Mouse (Mus musculus): Measurements from ENCODE around the gene Rnf11.
A peak's percentile ranks its signal among the peaks of the same experiment; 100 is the strongest.
"Not testable (repeated sequence)": the region's sequence is repeated elsewhere in the genome, so short reads cannot be mapped to it uniquely, and the experiment has no call there.

Gene Rnf11

GRCm38 (mm10) chr4:109410681-109411376, 73.7 kb downstream of the Rnf11 start:
- no peak for DNase-seq

DNA sequence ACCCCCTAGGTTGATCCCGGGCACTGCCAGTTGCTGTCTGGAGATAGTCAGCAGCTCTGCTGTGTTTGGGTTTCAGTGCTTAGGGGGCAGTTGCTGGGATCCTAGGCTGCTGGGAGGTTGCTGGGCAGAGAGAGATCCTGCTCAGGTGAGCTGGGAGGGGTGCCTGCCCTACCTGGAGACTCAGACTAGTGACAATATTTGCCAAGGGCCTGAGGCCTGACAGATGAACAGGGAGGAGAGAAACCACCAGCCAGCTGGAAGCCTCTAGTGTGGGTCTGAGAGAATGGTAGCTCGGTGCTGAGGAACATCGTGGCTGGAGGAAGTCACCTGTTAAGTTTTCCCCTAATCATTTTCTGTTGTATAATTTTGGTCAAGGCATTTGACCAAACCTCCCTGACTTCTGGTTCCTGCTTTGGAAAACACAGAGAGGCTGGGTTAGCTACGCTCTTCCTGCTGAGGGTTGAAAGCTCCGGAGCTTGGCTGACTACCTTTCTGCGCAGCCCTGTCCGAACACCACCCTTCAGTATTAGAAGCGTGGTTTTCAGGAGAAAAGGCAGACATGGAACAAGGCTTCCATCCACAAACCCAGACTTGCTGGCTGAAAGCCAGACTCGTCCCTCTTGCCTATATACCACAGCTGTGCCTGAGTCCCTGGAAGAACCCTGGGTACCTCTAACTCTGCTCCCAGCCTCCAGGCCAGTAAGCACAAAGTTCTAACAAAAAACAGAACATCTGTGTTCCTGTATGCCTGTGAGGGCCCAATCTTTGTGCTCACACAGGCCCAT, 76.6 kb downstream of the Rnf11 start:
- DNase-seq: no peak

DNA sequence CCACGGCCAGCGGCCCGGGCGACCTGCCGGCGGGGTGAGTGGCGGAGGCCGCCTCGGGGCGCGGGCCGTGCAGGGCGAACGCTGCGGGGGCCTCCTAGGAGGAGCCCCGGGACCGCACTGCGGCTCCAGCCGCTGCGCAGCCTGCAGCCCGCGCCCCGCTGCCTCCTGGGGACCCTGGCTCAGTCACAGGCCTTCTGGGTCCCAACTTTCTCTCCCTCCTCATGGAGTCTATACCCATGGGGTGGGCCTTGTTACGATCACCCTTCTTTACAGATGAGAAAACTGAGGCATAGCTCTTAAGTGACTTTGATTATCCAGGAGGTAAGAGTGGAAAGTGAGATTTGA, 77.4 kb downstream of the Rnf11 start:
- DNase-seq: no peak

DNA sequence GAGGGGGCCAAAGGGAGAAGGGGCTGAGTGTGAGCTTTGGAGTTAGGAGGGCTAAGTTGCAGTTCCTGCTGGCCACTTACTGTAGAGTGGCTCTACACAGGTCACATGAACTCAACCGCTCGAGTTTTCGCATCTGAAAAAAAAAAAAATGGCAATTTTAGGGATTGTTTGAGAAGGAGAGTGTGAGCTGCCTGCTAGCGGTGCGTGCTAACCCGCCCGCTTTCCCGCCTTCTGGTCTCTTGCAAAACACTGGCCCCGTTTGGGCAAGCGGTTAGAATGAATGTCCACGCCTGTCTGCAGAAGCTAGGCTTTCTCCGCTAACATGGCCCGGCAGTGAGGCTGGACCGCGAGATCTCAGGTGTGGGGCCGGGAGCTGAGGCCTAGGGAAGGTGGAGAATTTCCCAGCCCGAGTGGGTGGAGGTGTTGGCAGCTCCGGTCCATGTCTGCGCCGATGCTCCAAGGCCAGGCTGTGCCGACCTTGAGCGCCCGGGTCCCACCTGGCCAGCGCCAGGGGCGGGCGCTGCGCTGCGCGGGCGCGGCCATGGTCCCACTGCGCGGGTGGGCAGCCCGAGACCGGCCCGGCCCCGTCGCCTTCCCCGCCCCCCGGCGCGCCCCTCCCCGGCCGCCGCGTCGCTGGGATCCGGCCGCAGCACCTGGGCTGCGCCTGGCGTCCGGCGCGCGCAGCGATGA, 77.9 kb downstream of the Rnf11 start, which contains the start of gene Ttc39a:
TSS of gene Ttc39a (plus strand) at position 138 of the 690 bp plus-strand sequence.
- peak; percentile 27 to 67 for DNase-seq

GRCm38 (mm10) chr4:109406054-109406485, 78.5 kb downstream of the Rnf11 start:
- DNase-seq: peak; percentile 75 to 79

DNA sequence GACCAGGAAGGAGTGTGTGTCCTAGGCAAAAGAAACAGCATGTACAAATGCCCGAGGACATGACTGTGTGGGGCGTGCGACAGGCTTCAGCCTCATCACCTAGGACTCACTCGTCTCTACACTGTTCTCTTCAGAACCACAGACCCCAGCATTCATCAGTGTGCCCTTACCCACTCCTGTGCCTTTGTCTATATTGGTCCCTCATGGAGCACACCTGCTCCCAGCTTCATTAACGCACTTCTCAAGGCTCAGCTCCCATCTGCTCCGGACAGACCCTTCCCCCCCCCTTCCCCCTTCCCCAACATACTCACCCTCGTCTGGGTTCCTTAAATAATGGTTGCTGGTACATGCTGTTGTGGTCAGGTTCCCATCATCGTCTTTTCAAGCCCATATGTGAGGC, 79.1 kb downstream of the Rnf11 start:
- no peak for DNase-seq

DNA sequence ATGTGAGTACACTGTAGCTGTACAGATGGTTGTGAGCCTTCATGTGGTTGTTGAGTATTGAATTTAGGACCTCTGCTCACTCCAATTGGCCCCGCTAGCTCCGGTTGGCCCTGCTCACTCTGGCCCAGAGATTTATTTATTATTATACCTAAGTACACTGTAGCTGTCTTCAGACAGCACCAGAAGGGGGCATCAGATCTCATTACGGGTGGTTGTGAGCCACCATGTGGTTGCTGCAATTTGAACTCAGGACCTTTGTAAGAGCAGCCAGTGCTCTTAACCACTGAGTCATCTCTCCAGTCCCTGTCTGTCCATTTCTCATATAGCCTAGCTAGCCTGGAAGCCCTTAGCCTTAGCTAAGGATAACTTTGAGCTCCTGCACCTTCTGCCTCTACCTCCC, 79.6 kb downstream of the Rnf11 start:
- DNase-seq: not testable (repeated sequence)

- peak in 1 of 2 experiments; percentile 23 for DNase-seq
Observed at GRCm38 (mm10) chr4:109401176-109401689, 83.3 kb downstream of the Rnf11 start.

Data from kidney, postnatal 36 days (tissue).